Mouse (Mus musculus): ENCODE results near the gene Naa80.

DNA sequence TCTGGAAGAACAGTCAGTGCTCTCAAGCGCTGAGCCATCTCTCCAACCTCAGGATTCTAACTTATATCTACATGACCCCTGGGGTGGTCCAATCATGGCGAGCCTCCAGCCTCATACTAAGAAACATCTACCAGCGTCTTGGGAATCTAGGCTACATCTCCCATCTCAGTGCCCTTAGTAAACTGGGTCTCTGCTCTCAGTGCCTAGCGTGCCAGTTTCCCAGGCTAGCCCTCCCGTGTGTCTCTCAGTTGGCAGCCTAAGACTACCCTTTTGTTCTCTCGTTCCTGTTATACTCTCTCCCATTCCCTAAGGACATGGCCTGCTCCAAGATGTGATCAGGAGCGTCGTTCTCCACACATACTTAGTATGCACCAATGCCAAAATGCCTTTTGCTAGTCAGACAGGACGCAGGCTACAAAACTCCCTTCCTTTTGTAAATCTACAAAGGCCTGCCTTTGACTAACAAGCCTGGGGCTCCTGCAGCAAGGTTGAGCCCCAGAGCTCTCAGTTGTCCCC, 52.7 kb downstream of the Naa80 start:
- TF ChIP-seq ZNF384 (IDR thresholded peaks at IDR 0.05; ENCODE audit: low read depth, low read length) (no peak), MAFK (IDR thresholded peaks at IDR 0.05; ENCODE audit: insufficient read depth, low read depth, low read length) (no peak), HCFC1 (IDR thresholded peaks at IDR 0.05; ENCODE audit: borderline replicate concordance, insufficient read depth, low read length) (no peak), ZC3H11A (IDR thresholded peaks at IDR 0.05; ENCODE audit: borderline replicate concordance, low read depth, low read length) (no peak)

All from ES-E14 (cell line).